Mouse (Mus musculus) kidney, embryonic 16.5 days (tissue): Measurements from ENCODE around the gene Apold1. TPM values are rescaled to one million over a fixed set of nuclear protein-coding genes. Genes with fewer than 3 reads are reported as not detected.

Experiments used
- ATAC-seq: fragments of 200-750 bp; cut with Nextera tagmentation; 2 replicates; pipeline ENCODE4 v1.8.0; 2017; ENCODE audit warnings: moderate TSS enrichment; ENCODE audit not compliant: low FRiP score, low TSS enrichment
- H3K27ac ChIP-seq: fragments of 300-500 bp; sonication (generic); 2 replicates; pipeline ENCODE4 v1.5.1; 2014; ENCODE audit warnings: low read length
- H3K27me3 ChIP-seq: fragments of 300-500 bp; sonication (generic); 2 replicates; pipeline ENCODE4 v1.6.1; 2014; ENCODE audit warnings: low read length, control low read depth, mixed read lengths; ENCODE audit not compliant: insufficient read depth
- H3K36me3 ChIP-seq: fragments of 300-500 bp; sonication (generic); 2 replicates; pipeline ENCODE4 v1.6.1; 2014; ENCODE audit warnings: low read length, control low read depth, mixed read lengths; ENCODE audit not compliant: insufficient read depth
- H3K4me1 ChIP-seq: fragments of 300-500 bp; sonication (generic); 2 replicates; pipeline ENCODE4 v1.6.1; 2014; ENCODE audit warnings: low read length, control low read depth, mixed read lengths; ENCODE audit not compliant: insufficient read depth
- H3K4me2 ChIP-seq: fragments of 300-500 bp; sonication (generic); replicated peaks from 2 replicates; pipeline ENCODE4 v1.6.1; 2014; ENCODE audit warnings: low read depth, low read length
- H3K4me3 ChIP-seq: fragments of 300-500 bp; sonication (generic); 2 replicates; pipeline ENCODE4 v1.5.1; 2014; ENCODE audit warnings: mild to moderate bottlenecking, low read length
- H3K9ac ChIP-seq: fragments of 300-500 bp; sonication (generic); replicated peaks from 2 replicates; pipeline ENCODE4 v1.6.1; 2014; ENCODE audit warnings: low read length
- H3K9me3 ChIP-seq: fragments of 300-500 bp; sonication (generic); 2 replicates; pipeline ENCODE4 v1.6.1; 2016; ENCODE audit warnings: low read length, control low read depth
- WGBS: fragments of 180-500 bp; shearing (Covaris S2); extraction: QIAGEN DNeasy Blood & Tissue Kit; methylation state at CpG from one replicate; pipeline ENCODE4 v1.1.7; 2014; 5-methylcytosine and 5-hydroxymethylcytosine counted together
- polyA plus RNA-seq: library from polyadenylated mRNA; unstranded; fragments of >200 nt; fragmentation: Nextera tagmentation; extraction: Ambion mirVana; gene quantifications from 2 replicates; pipeline ENCODE4 v1.2.1, GENCODE M21; 2015

Gene Apold1
- polyA plus RNA-seq, 1 experiment from 2014 or later = 4.4 TPM

DNA sequence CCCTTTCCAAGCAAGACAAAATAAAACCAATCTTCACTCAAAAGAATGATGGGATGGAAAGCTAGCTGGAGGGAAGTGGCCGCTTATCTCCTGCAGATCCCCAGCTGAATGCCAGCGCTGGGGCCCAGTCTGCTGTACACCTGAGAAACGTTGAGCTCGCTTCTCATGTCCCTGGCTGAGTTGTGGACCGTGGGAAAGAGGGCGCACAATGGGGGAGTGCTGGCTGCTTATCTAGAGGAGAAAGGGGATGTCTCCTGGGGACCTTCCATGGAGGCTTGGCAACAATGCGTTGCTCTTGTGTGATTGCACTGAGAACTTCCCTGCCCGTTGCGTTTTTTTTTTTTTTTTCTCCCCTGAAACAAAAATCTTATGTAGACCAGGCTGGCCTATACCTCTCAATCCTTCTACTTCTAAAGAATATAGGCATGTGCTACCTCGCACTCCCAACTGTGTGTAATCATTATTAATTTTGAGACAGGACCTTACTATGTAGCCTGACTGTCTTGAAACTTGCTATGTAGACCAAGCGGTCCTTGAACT is 32.9 kb upstream of the Apold1 start:
- H3K4me3 ChIP-seq = no peak overlapping the region
- 73% methylated on average over 11 of the region's 11 CpGs for WGBS
- H3K27ac ChIP-seq = no peak overlapping the region
- H3K27me3 ChIP-seq = no peaks in the 10 kb centered on the region
- H3K4me1 ChIP-seq = peaks cover 13% of the 10 kb centered on the region
- no peak overlapping the region for H3K9ac ChIP-seq
- ATAC-seq = no peak
- no peak overlapping the region for H3K4me2 ChIP-seq
- H3K9me3 ChIP-seq = no peaks in the 10 kb centered on the region
- no peaks in the 10 kb centered on the region for H3K36me3 ChIP-seq

DNA sequence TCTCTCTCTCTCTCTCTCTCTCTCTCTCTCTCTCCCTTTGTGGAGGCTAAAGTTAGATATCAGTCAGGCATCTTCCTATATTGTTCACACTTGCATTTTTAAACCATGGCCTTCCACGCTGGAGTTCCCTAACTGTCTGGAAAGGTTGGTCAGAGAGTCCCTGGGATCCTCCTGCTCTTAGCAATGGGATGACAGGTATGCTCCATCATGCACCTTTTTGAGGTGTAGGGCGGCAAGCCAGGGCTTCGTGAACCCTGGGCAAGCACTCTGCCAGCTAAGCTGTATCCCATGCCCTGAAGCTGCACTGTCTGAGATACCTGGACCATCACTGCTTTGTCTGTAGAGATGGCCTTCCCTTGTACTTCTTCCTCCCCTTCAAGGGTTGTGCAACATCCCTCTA is 32.3 kb upstream of the Apold1 start:
- Histone ChIP-seq H3K4me3 (no peak overlapping the region), H3K4me1 (peaks cover 12% of the 10 kb centered on the region), H3K9ac (no peak overlapping the region), H3K4me2 (no peak overlapping the region), H3K27me3 (no peaks in the 10 kb centered on the region), H3K27ac (no peak overlapping the region), H3K36me3 (no peaks in the 10 kb centered on the region), H3K9me3 (no peaks in the 10 kb centered on the region)
- ATAC-seq = no peak
- WGBS = 97% methylated on average over 3 of the region's 3 CpGs

DNA sequence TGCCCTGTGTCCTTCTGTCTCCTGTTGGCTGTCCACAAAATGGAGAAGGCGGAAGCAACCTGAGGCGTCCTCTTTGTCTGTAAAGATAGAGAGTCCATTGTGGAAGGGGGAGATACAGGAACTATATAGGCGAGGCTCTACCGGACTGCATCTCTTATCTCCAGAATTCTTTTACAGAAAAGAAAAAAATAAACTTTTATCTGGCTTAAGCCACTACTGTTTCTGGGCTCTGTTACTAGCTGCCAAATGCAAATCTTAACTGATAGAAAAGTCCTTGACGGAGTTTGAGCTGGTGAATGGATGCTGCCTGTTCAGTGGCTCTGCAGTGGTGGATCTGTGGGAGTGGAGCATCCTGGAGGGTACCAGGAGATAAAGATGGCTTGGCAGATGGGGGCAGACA is 30.2 kb upstream of the Apold1 start:
- H3K4me3 ChIP-seq = no peak overlapping the region
- no peaks in the 10 kb centered on the region for H3K27me3 ChIP-seq
- ATAC-seq = no peak
- H3K4me1 ChIP-seq = peaks cover 7% of the 10 kb centered on the region; the same call in 1 of the 2 replicates
- H3K9me3 ChIP-seq = no peaks in the 10 kb centered on the region
- 0 out of 2 replicates have a peak, but pooled peaks cover 2% of the 10 kb centered on the region for H3K36me3 ChIP-seq
- H3K4me2 ChIP-seq = no peak overlapping the region
- no peak overlapping the region for H3K27ac ChIP-seq
- no peak overlapping the region for H3K9ac ChIP-seq
- 93% methylated on average over 5 of the region's 5 CpGs for WGBS

DNA sequence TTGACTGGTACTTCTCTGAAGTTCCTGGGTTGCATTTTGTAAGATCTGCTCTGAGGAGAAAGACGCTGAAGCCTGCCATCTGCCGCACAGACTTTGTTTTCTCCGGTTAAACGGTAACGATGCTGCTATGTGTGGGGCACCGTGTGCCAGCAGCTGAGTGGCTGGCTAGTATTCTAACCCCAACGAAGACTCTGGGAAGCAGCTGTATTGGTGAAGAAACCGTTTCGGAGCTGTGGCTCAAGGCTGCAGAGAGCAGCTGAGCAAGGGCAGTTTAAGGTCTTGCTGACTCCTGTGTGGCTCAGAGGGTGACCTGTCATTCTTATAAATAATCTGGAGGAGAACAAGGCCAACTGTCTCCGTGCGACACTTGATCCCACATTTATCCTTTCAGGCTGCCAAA is 27.5 kb upstream of the Apold1 start:
- no peak overlapping the region for H3K9ac ChIP-seq
- H3K27me3 ChIP-seq = no peaks in the 10 kb centered on the region
- H3K9me3 ChIP-seq = no peaks in the 10 kb centered on the region
- peaks cover 5% of the 10 kb centered on the region; the same call in 1 of the 2 replicates for H3K4me1 ChIP-seq
- H3K36me3 ChIP-seq = 0 out of 2 replicates have a peak, but pooled peaks cover 4% of the 10 kb centered on the region
- 29% methylated on average over 11 of the region's 11 CpGs for WGBS
- H3K4me3 ChIP-seq = no peak overlapping the region
- peak overlapping the region; percentile 13; the same call in 1 of the 2 replicates for H3K27ac ChIP-seq
- ATAC-seq = peak; percentile 66; the same call in 1 of the 2 replicates
- no peak overlapping the region for H3K4me2 ChIP-seq

DNA sequence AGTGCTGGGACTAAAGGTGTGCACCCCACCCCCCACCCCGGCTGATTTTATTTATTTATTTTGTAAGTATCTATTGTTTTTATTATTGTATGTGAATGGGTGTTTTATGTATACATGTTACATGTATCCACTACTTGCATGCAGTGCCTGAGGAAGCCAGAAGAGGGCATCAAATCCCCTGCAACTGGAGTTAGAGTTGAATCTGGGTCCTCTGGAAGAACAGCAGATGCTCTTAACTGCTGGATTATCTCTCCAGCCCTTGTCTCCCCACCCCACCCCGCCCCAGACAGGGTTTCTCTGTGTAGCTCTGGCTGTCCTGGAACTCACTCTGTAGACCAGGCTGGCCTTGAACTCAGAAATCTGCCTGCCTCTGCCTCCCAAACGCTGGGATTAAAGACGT is 25.1 kb upstream of the Apold1 start:
- 0 out of 2 replicates have a peak, but pooled peaks cover 4% of the 10 kb centered on the region for H3K36me3 ChIP-seq
- ATAC-seq = no peak

DNA sequence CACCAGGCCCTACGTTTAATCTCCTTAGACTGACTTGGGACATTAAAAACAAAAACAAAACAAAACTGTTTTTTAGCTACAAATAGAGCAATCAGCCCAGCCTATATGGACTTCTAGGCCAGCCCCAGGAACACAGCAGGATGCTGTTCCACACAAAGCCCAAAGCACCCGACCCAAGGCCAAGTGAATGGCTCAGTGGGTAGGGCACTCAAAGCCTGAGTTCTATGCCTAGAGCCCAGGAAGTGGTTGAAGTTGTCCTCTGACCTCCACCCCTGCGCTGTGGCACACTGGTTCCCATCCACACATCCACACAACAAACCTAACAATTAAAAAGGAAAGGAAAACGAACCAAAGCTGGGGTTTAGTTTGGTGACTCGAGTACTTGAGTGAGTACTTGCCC is 20.2 kb upstream of the Apold1 start:
- Histone ChIP-seq H3K4me2 (no peak overlapping the region), H3K27me3 (no peaks in the 10 kb centered on the region), H3K9ac (no peak overlapping the region), H3K4me3 (no peak overlapping the region), H3K4me1 (0 out of 2 replicates have a peak, but pooled peaks cover 9% of the 10 kb centered on the region), H3K9me3 (peaks cover 4% of the 10 kb centered on the region; the same call in 1 of the 2 replicates), H3K27ac (no peak overlapping the region), H3K36me3 (0 out of 2 replicates have a peak, but pooled peaks cover 2% of the 10 kb centered on the region)
- no peak for ATAC-seq
- 42% methylated on average over 5 of the region's 5 CpGs for WGBS

More for the DNA sequence above, 25.1 kb upstream of the Apold1 start:
- no peak overlapping the region for H3K4me2 ChIP-seq
- H3K9me3 ChIP-seq = no peaks in the 10 kb centered on the region
- no peak overlapping the region for H3K4me3 ChIP-seq
- WGBS = 77% methylated on average over 4 of the region's 4 CpGs
- H3K27ac ChIP-seq = no peak overlapping the region
- peaks cover 7% of the 10 kb centered on the region; the same call in 1 of the 2 replicates for H3K4me1 ChIP-seq
- H3K27me3 ChIP-seq = no peaks in the 10 kb centered on the region
- H3K9ac ChIP-seq = no peak overlapping the region

DNA sequence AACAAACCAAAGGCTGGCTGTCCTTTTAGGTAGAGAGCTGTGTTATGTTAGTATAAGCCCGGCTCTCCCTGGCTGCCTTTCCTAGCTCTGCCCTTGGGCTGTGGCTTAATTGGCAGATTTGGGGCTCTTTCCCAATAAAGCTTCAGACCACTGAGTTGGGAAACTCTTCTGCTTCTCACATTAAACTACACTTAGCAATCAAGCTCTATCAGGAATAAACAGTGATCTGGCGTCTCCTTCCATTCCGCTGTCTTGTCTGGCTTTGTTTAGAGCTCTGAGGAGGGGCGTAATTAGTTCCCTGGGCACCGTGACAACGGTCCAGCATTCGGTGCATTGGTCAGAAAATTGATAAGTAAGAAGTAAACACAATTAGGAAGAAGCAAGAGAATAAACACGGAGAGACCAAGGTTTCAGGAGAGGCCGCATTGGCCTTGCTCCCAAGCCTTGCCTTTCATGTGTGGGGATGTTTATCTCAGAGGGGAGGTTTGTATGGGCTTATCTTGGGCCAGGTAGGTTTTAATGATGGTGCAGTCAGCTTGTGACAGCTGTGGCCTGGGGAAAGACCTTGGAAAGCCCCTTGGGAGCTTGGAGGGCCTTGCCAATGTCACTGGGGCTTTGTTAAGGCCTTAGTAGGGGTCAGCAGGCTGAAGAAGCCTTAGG is 19.5 kb upstream of the Apold1 start:
- Histone ChIP-seq H3K4me3 (no peak overlapping the region), H3K9me3 (peaks cover 4% of the 10 kb centered on the region; the same call in 1 of the 2 replicates), H3K36me3 (no peaks in the 10 kb centered on the region), H3K27ac (no peak overlapping the region), H3K9ac (no peak overlapping the region), H3K27me3 (no peaks in the 10 kb centered on the region), H3K4me2 (no peak overlapping the region), H3K4me1 (0 out of 2 replicates have a peak, but pooled peaks cover 9% of the 10 kb centered on the region)
- 60% methylated on average over 9 of the region's 9 CpGs for WGBS
- ATAC-seq = no peak

DNA sequence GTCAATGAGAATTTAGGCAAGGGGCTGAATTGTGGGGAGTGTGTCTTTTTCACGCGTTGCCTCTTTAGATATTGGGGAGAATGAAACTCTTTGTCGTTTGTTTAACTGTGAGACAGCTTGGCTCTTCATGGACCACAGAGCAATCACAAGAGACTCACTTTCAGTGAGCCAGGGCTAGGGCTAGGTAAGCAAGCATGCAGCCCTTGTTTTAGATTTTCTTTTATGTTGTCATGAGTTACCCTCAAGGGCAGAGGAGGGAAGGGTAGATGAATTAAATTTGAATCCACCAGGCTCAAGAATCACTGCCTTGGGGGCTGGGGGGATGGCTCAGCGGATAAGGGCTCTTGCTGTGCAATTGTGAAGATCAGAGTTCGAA is 19.0 kb upstream of the Apold1 start:
- Histone ChIP-seq H3K4me2 (no peak overlapping the region), H3K9ac (no peak overlapping the region), H3K27me3 (no peaks in the 10 kb centered on the region), H3K27ac (no peak overlapping the region), H3K36me3 (no peaks in the 10 kb centered on the region), H3K4me3 (no peak overlapping the region), H3K9me3 (peaks cover 4% of the 10 kb centered on the region; the same call in 1 of the 2 replicates), H3K4me1 (0 out of 2 replicates have a peak, but pooled peaks cover 9% of the 10 kb centered on the region)
- WGBS = 69% methylated on average over 5 of the region's 5 CpGs
- ATAC-seq = no peak

DNA sequence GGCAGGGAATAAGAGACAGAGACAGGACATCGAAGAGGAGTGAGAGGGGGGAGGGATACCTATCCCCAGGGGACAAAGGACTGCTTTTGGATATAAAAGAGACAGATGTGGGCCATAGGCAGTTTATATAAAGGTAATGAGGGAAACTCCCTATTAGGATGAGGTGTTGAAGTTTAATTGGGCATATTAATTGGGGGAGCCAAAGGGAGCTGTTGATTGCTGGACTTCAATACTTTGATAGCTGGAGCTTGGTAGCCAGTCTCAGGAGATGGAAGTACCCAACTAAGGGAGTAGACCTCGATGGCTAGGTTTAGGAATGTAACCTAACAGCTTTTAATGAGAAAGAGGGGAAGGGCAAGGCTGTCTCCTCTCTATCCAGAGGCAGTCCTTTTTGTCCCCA is 17.6 kb upstream of the Apold1 start:
- Histone ChIP-seq H3K36me3 (no peaks in the 10 kb centered on the region), H3K27ac (no peak overlapping the region), H3K9me3 (peaks cover 4% of the 10 kb centered on the region; the same call in 1 of the 2 replicates), H3K4me2 (no peak overlapping the region), H3K4me1 (0 out of 2 replicates have a peak, but pooled peaks cover 9% of the 10 kb centered on the region), H3K9ac (no peak overlapping the region), H3K4me3 (no peak overlapping the region), H3K27me3 (no peaks in the 10 kb centered on the region)
- WGBS = 73% methylated on average over 2 of the region's 2 CpGs
- no peak for ATAC-seq

DNA sequence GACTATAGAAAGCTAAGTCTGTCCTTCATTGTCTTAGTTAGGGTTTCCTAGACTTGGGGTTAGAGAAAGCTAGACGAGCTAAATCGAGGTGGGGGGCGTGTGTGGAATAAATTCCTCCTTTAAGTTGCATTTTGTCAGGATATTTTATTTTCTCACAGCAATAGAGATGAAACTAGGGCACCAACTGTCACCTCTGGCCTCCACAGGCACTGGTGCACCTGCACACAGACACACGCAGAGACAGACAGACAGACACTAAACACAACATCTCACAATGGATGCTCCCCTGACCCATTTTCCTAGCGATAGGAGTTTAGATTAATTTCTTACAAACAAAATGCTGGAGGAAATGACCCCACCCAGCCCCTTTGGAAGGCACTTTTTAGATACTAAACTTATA is 14.8 kb upstream of the Apold1 start:
- 87% methylated on average over 5 of the region's 5 CpGs for WGBS
- Histone ChIP-seq H3K27me3 (no peaks in the 10 kb centered on the region), H3K9ac (no peak overlapping the region), H3K36me3 (no peaks in the 10 kb centered on the region), H3K4me2 (no peak overlapping the region), H3K4me1 (0 out of 2 replicates have a peak, but pooled peaks cover 4% of the 10 kb centered on the region), H3K27ac (no peak overlapping the region), H3K4me3 (no peak overlapping the region), H3K9me3 (peaks cover 4% of the 10 kb centered on the region; the same call in 1 of the 2 replicates)
- ATAC-seq = no peak
